Mouse (Mus musculus): ENCODE measurements at regions not wholly inside any gene's neighbourhood (a gene's known extent, or its start where the extent isn't known, plus 50 kb on each side); places are given as distances from the start of the nearest gene placed in this dataset.
"Not testable (repeated sequence)": the region's sequence is repeated elsewhere in the genome, so short reads cannot be mapped to it uniquely, and the experiment has no call there.

DNA sequence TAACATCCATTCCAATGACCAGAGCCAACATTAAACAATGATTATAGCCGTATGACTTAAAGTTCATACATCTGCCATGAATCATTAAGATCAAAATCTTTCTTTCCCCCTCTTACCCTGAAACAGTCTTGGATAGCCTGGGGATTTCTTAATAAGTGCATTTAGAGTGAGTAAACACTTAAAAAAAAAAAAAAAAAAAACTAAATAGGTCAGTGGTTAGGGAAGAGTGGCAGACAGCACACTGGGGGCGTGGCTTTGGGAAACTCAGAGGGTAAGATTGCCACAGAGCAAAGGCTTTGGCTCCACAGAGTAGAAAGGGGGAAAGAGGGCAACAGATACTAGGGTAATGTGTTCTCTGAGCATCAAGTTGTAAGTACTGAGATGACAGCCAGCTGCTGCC is 382.3 kb downstream of the 1190002N15Rik start:
- intact Hi-C loops (cut with DNase I), result no loop called here

DNA sequence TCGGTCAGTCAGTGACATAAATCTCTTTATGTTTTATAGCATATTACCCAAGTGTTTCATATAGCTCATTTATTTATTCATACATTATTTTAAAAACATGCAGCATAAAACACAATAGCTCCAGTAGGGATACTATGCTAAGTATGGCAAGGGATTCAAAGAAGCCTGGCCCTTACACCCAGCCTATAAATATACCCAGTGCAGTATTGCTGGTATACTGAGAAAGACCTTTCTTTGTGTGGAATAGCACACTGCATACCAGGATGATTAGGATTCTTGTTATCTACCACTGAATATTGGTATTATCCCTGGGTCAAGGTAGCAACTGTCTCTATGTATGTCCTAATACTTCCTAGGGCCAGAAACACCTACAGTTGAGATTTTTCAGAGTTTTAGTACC is 389.4 kb downstream of the 1190002N15Rik start:
- intact Hi-C loops (cut with DNase I), result no loop called here
- no peak for DNase-seq

More for the DNA sequence above, 382.3 kb downstream of the 1190002N15Rik start:
- DNase-seq, result no peak

DNA sequence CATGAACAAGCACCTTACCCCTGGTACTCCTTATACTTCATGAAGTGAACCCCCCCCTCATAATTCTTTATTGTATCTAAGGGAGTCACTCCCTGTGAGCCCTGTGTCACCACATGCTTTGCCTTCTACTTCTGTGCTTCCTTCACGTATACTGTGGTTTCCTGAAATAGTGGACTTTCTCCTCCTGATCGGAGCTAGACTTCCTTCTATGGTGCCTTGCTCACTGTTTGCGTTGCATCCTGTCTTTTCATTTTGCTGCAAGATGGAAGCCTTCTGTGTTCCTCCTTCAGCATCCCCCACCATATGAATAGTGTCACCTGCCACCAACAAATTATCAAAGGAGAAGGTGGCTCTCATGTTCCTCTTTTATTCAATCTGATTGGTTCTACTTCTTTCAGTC is 391.1 kb downstream of the 1190002N15Rik start:
- intact Hi-C loops (cut with DNase I), result no loop called here

DNA sequence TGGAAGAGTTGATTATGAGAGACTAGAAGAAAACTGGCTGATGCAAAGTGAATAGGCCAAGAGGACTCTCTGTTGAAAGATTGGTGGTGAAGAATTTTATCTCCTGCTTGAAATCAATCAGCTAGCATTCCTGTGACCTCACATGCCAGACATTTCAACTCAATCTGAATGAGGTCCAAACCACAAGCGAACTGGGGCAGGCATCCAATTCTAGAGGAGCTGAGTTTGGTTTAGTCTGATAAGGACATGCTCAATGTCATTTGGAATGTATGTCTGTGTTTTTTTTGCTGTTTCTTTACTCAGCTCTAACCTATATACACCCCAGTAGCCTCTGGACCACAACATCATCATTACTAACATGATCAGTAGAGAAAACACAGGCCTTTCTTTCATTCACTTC is 401.4 kb downstream of the 1190002N15Rik start:
- DNase-seq, result peak; percentile 49 to 62
- intact Hi-C loops (cut with DNase I), result loop anchor here (5.0 to 10.0 kb wide), 2 partner anchors 101 to 478 kb away; no protein-coding TSS in a partner anchor

More for the DNA sequence above, 391.1 kb downstream of the 1190002N15Rik start:
- no peak for DNase-seq

DNA sequence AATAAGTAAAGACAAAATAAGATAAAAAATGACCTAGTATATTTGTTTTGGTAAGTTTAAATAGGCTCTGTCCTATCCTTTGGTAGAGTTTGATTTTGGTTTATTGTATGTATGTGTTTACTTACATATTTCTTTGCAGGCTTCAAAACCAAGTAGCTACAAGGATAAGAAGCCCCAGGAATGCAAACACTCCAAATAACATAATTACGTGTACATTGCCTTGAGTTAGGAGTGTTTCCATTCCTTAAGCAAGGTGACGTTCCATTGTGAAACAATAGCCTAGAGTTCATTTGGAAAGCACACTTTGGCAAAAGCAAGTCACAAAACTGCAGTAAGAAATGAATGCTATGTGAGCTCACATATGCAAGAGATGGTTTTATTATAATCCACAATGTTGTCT is 404.2 kb downstream of the 1190002N15Rik start:
- intact Hi-C loops (cut with DNase I), result loop anchor here (10.0 kb wide), 1 partner anchor 481 kb away; no protein-coding TSS in a partner anchor
- DNase-seq, result no peak

DNA sequence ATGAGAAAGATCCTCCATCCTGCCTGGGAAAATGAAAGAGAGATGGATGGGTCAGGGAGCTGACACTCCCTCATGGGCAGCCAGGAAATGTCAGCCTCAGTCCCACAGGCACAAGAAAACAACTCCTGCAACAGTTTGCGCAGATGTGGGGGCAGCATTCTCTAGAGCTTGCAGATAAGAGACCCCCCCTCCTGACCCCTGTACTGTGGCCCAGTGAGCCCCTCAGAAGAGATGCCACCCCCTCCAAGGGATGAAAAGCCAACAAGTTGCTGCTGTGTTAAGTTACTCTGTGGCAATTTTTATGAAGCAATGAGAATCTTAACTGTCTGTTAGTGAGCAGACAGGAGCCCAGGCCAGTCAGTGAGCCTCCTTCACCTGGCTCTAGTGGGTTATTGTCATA is 406.5 kb downstream of the 1190002N15Rik start:
- DNase-seq, result no peak
- intact Hi-C loops (cut with DNase I), result loop anchor here (10.0 kb wide), 1 partner anchor 483 kb away; no protein-coding TSS in a partner anchor

DNA sequence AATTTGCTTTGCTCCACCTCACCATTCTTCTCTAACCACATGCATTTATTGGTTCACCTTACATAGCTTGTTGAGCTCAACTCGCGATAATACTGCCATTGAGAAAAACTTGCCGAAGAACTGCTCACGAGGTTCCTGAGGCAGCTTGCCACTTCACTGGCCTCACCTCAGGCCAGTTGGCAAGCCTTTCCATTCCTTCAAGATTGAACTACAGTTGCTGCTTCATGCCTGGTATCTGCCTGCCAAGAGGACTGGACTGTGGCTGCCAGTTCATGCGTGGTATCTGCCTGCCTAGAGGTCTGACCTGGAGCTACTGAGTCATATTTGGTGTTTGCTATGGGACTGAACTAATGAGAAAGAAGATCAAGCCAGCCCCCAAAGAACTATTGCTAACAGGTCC is 420.9 kb downstream of the 1190002N15Rik start:
- intact Hi-C loops (cut with DNase I), result no loop called here

DNA sequence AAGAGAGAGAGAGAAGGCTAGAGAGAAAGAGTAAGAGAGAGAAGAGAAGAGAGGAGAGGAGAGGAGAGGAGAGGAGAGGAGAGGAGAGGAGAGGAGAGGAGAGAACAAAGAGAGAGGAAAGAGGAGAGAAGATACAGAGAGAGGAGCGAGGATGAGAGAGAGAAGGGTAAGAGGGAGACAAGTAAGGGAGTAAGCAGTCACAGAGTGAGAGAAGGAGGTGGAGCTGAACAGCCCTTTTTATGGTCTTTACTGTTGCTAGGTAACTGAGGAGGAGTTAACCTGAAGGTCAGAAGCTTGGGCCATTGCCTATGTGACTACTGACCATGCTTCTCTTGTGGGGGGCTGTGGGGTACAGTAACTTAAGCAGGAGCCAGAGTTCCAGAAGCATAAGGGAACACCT is 430.2 kb downstream of the 1190002N15Rik start:
- intact Hi-C loops (cut with DNase I); DNase-seq: not testable (repeated sequence)

More for the DNA sequence above, 420.9 kb downstream of the 1190002N15Rik start:
- peak; percentile 12 to 25 for DNase-seq

- no peak for DNase-seq
- intact Hi-C loops (cut with DNase I), result no loop called here
These were observed 433.2 kb downstream of the 1190002N15Rik start for GRCm38 (mm10) chr9:94104669-94105068.

- DNase-seq, result no peak
- intact Hi-C loops (cut with DNase I), result no loop called here
These were observed 435.9 kb downstream of the 1190002N15Rik start for GRCm38 (mm10) chr9:94101958-94102357.

DNA sequence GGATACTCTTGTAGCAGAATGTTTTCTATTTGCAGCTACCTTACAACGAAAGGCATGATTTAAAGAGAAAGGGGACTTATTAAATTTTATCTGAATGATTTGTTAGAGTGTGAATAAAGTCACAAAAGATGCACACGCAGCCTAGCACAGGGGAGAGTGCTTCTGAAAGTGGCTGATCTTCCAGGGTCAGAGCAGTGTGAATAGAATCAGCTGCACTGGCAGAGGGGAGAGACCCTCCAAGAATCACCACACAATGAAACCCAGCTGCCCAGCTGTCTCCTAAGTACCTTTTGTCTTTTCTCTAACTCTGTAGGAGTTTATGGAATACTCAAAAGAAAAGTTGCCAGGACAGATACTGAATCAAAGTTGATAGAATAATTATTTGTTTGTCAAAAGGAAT is 443.1 kb downstream of the 1190002N15Rik start:
- intact Hi-C loops (cut with DNase I), result no loop called here
- DNase-seq, result no peak

DNA sequence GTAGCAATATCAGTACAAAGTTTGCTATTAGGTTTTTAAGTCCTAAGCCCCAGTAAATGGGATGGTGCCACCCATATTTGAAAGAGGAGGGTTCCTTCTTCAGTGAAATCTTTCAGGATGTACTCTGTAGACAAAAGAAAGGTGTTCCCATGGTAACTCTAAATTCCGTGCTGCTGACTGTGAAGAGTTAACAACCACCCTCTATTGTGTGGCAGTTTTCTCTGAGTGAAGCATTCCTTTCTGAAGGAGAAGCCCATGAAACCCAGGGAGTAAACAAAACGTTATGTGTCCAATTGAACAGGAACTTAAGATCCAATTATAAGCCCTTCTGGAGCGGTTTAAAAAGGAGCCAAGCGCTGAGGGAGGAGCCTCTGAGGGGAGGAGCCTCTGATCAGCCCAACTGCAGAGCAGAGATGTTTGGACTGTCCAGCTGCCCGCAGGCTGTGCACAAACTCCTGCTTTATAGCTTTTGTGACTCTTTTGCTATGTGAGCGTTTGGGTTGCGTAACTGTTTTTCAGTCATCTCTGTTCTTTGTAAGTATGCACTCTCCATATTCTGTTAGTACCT is 446.1 kb downstream of the 1190002N15Rik start:
- intact Hi-C loops (cut with DNase I), result no loop called here
- no peak for DNase-seq

GRCm38 (mm10) chr9:94089759-94090158 is 448.1 kb downstream of the 1190002N15Rik start:
- intact Hi-C loops (cut with DNase I), result no loop called here
- DNase-seq, result no peak

DNA sequence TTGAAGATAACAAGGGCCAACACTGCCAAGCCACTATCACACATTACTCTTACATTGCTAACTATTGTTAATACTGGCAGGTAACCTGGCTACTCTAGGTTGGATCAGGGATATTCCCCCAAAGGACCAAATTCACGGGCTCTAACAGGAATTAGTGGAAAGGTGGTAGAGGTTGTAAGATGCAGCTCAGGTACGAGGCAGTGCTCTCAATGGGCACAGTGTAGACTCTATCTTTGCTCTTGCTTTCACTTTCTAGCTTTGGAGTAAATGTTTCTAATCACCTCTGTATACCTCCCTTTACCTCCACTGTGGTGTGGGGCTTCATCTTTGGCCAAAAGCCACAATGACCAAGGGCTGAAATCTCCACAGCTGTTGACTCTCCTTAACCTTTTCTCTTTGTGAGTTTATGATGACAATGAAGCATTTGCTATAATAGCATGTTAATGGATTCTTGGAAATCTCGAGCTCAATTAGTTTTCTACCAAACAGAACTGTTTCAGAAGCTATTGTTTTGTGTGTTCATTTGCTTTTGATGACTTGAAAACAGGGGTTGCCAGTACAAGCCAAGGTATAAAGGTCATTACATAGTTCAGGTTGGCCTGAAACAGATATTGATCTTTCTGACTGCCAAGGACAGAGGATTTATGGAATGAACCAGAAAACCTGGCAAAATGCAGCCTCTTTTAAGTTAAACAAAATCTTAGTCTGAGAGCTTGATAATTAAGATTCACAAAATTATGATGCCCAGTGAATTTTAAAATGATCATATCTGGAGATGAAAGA is 454.1 kb downstream of the 1190002N15Rik start:
- intact Hi-C loops (cut with DNase I), result no loop called here
- DNase-seq, result no peak

DNA sequence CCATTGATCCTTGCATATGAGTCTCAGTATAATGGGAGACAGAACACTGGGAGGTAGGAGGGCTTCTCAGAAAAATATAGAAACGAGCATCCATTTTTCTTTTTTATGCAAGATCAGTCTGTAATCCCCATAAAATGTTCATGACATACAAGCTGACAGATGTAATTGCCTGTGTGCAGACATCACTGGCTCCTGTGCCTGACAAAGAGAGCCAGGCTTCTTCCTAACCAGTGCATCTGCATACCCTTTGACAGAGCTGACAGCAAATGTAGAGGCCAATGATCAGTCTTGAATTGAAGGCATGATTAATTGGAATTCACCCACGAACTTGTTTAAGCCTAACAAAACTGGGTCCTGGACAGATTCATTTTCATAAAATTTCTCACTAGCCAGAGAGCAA is 463.0 kb downstream of the 1190002N15Rik start:
- intact Hi-C loops (cut with DNase I), result no loop called here

DNA sequence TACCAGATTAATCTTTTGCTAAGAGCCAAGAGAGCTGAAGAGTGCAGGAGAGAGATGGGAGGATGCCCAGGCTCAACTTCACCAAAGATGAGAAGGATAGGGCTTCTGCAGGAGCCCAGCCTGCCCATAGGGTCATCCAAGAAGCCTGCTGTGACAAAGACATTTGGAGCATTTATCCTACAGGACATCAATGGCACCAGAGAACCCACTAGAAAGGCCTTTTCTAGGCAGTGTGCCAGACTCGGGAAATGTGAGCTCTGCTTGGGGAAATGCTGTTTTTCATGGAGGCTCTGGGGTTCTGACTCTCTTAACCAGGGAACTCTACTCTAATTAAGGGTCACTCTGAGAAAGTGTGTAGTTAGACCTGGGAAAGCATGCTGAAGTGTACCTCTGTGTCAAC is 470.8 kb downstream of the 1190002N15Rik start:
- intact Hi-C loops (cut with DNase I), result no loop called here
- no peak for DNase-seq

More for the DNA sequence above, 463.0 kb downstream of the 1190002N15Rik start:
- no peak for DNase-seq

DNA sequence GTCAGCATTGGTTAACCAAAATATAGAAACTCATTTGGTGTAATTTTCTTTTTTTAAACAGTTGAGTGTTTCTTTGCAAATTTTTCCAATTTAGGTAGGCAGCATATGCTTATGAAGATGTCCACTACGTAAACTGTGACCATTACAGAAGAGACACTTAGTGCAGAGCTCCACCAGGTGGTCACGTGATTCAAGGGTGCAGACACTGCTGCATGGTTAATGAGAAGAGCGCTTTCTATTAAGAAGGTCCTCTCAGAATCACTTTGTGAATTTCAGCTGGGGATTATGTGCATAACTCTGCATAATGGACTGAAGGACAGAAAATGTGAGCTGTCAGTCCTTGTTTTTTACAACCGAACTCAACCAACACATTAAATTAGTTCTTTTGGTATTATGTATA is 484.7 kb downstream of the 1190002N15Rik start:
- no peak for DNase-seq
- intact Hi-C loops (cut with DNase I), result no loop called here

GRCm38 (mm10) chr9:94047845-94048244 is 490.0 kb downstream of the 1190002N15Rik start:
- no peak for DNase-seq
- intact Hi-C loops (cut with DNase I), result no loop called here

- intact Hi-C loops (cut with DNase I), result no loop called here
- no peak for DNase-seq
These were observed 492.3 kb downstream of the 1190002N15Rik start for GRCm38 (mm10) chr9:94045462-94046126.

GRCm38 (mm10) chr9:94023761-94024160 is 514.1 kb downstream of the 1190002N15Rik start:
- DNase-seq, result no peak
- intact Hi-C loops (cut with DNase I), result no loop called here

DNA sequence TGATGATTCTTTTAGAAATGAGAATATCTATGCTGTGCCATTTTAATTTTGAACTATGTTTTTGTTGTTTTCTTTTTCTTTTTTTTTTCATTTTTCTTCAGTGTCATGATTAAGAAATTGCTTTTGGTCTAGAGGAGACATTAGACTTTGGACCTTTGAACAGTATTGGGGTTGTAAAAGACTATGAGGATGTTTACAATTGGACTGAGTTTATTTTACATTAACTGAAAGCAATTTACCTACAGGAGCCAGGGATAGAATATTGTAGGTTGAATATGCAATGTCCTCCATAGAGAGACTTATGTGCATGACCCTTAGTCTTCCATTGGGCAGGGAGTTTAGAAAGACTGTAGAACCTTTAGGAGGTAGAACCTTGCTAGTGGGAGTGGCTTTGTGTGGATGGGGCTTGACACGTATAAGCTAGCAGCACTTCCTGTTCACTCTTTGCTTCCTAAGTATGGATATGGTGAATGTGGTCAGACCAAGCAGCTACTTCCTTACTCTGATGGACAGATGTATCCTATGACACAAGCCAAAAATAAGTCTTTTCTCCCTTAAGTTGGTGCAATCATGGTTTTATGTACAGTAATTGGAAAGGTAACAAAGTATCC is 516.5 kb downstream of the 1190002N15Rik start:
- DNase-seq, result no peak
- intact Hi-C loops (cut with DNase I), result no loop called here

Measured in heart, postnatal 10 days (tissue).